20 mouse cellular contexts compared by ENCODE assay signal in genomic region chr12:8312266-8312665, GRCm38 (mm10). TPM values are rescaled to one million over a fixed set of nuclear protein-coding genes. Genes with fewer than 3 reads are reported as not detected.
"Had no signal": no experiment of that assay in that cellular context is flagged by ENCODE, and none has a peak within 500 bp of the region (broad histone marks: within the 10 kb centered on the region; RNA-seq: fewer than 3 reads in every experiment).

No protein-coding gene starts in this region.

- DNase-seq: retina, postnatal 1 day; right cerebral cortex, adult 18-20 months; right cerebral cortex, postnatal 14 days; right cerebral cortex, postnatal 25 days; right cerebral cortex, postnatal 4 days; spleen, adult 18-20 months; thymus, adult 18-20 months; thymus, adult 2 months; thymus, postnatal 14 days; thymus, postnatal 25 days; thymus, postnatal 36 days; thymus, postnatal 4 days had no signal

RNA-seq across cellular contexts. Expression of gene Gdf7, which starts 10.5 kb away (rescaled TPM):
- total RNA-seq: neutrophil, adult 5-6 weeks had no signal
- polyA plus RNA-seq: small intestine, adult 2 months; spleen, adult 2 months; stomach, embryonic 14.5 days; stomach, embryonic 15.5 days; stomach, postnatal 0 days; thymus, postnatal 0 days; urinary bladder, adult 2 months had no signal
